10 mouse cellular contexts compared by ENCODE assay signal in genomic region chrX:150662809-150663208, GRCm38 (mm10). TPM values are rescaled to one million over a fixed set of nuclear protein-coding genes. Genes with fewer than 3 reads are reported as not detected.
DNase-seq lines count a peak whose midpoint lies in the region; ATAC-seq and TF ChIP-seq lines count a peak whose summit lies in the region.
"Had no signal": no experiment of that assay in that cellular context is flagged by ENCODE, and none has a peak within 500 bp of the region (broad histone marks: within the 10 kb centered on the region; RNA-seq: fewer than 3 reads in every experiment).

No protein-coding gene starts in this region.

- peak; percentile 45 for TF ChIP-seq CTCF in midbrain, postnatal 0 days (IDR thresholded peaks at IDR 0.05)

- no peaks in the 10 kb centered on the region for H3K27me3 ChIP-seq in midbrain, postnatal 0 days (ENCODE audit: insufficient read depth, low read length)
- H3K27me3 ChIP-seq in midbrain, embryonic 11.5 days (ENCODE audit: control insufficient read depth, insufficient read depth, low read length), result no peaks in the 10 kb centered on the region
- no peaks in the 10 kb centered on the region for H3K27me3 ChIP-seq in splenic B cell, adult 2 months (ENCODE audit: control insufficient read depth, insufficient read depth, low read length, poor library complexity, severe bottlenecking)

- DNase-seq in heart, adult 18-20 months, result peak; percentile 7 to 27
- no peak for DNase-seq in heart, adult 9 months (ENCODE audit: low spot score in 2 of 2)
- DNase-seq in midbrain, postnatal 0 days (ENCODE audit: low spot score), result no peak
- DNase-seq in midbrain, embryonic 11.5 days (ENCODE audit: low spot score, missing footprints), result no peak
- peak; percentile 11 for DNase-seq in c-Kit-negative CD71-positive TER-119-positive erythroid progenitor cells, embryonic 14.5 days (ENCODE audit: low read depth, low spot score)
- DNase-seq in splenic B cell, adult 2 months (ENCODE audit: low read depth, low spot score), result peak; percentile 4
- DNase-seq in natural killer cell, adult 2 months (ENCODE audit: low spot score in 2 of 2), result no peak
- no peak for DNase-seq in layer of hippocampus, adult 8-10 months (ENCODE audit: low spot score in 2 of 2)

- WGBS in midbrain, postnatal 0 days, result 29% methylated on average over 4 of the region's 4 CpGs
- 38% methylated on average over 4 of the region's 4 CpGs for whole genome bisulfite sequencing in midbrain, embryonic 11.5 days

- H3K4me2 ChIP-seq in midbrain, postnatal 0 days (ENCODE audit: low read depth, low read length, poor library complexity, severe bottlenecking), result no peak overlapping the region
- H3K4me2 ChIP-seq in midbrain, embryonic 11.5 days, result no peak overlapping the region

- H3K27ac ChIP-seq in midbrain, postnatal 0 days (ENCODE audit: low read depth, low read length), result no peak overlapping the region
- H3K27ac ChIP-seq in midbrain, embryonic 11.5 days (ENCODE audit: low read depth, low read length), result no peak overlapping the region
- H3K27ac ChIP-seq: macrophage had no signal

- no peak overlapping the region for H3K4me3 ChIP-seq in midbrain, postnatal 0 days (ENCODE audit: low read depth, low read length)
- no peak overlapping the region for H3K4me3 ChIP-seq in midbrain, embryonic 11.5 days (ENCODE audit: low read depth, low read length)

- no peak for ATAC-seq in midbrain, postnatal 0 days (ENCODE audit: low FRiP score)
- ATAC-seq in midbrain, embryonic 11.5 days (ENCODE audit: low FRiP score), result no peak
- ATAC-seq: inflammation-experienced regulatory T-cells, adult 6 months had no signal

- no peaks in the 10 kb centered on the region for H3K4me1 ChIP-seq in midbrain, postnatal 0 days (ENCODE audit: insufficient read depth, low read length)
- H3K4me1 ChIP-seq in midbrain, embryonic 11.5 days (ENCODE audit: control insufficient read depth, insufficient read depth, low read length), result no peaks in the 10 kb centered on the region

- H3K36me3 ChIP-seq in midbrain, postnatal 0 days (ENCODE audit: insufficient read depth, low read length), result no peaks in the 10 kb centered on the region
- no peaks in the 10 kb centered on the region for H3K36me3 ChIP-seq in midbrain, embryonic 11.5 days (ENCODE audit: control insufficient read depth, insufficient read depth, low read length)
- no peaks in the 10 kb centered on the region for H3K36me3 ChIP-seq in splenic B cell, adult 2 months (ENCODE audit: control insufficient read depth, insufficient read depth, low read length, poor library complexity, severe bottlenecking)

- H3K9ac ChIP-seq in midbrain, postnatal 0 days (replicated peaks; ENCODE audit: low read length, poor library complexity, severe bottlenecking), result no peak overlapping the region
- H3K9ac ChIP-seq in midbrain, embryonic 11.5 days (ENCODE audit: low read length), result no peak overlapping the region

- no peaks in the 10 kb centered on the region for H3K9me3 ChIP-seq in midbrain, postnatal 0 days (ENCODE audit: low read length)
- no peaks in the 10 kb centered on the region for H3K9me3 ChIP-seq in midbrain, embryonic 11.5 days (ENCODE audit: control insufficient read depth, low read length)

RNA-seq across cellular contexts. Expression of gene Tro, which starts 5.4 kb away (rescaled TPM):
- under 1 TPM; 0.39 to 0.99 TPM for total RNA-seq in heart, adult 18-20 months (2021)
- 155 and 185 TPM in 2 replicates for total RNA-seq in midbrain, postnatal 0 days (2014; rRNA removed)
- polyA plus RNA-seq in midbrain, postnatal 0 days (2015; fragmentation: Nextera tagmentation; extraction: Ambion mirVana), result 90.4 and 98.7 TPM in 2 replicates
- polyA plus RNA-seq in midbrain, embryonic 11.5 days (2014; fragmentation: Nextera tagmentation; extraction: Ambion mirVana), result 40.0 and 43.6 TPM in 2 replicates
- 100 to 1,000 TPM; 150 to 178 (median 165) TPM for total RNA-seq in layer of hippocampus, adult 8-10 months (2022)
- polyA plus RNA-seq: macrophage had no signal

Comparison
In these comparisons a context has a peak if more than half of its experiments do, and no peak if none do; other contexts are left out.
1. DNase-seq: peak in heart, adult 18-20 months (2 of 2), c-Kit-negative CD71-positive TER-119-positive erythroid progenitor cells, embryonic 14.5 days (single experiment) and splenic B cell, adult 2 months (single experiment); none in heart, adult 9 months (0 of 2), midbrain, postnatal 0 days (single experiment), midbrain, embryonic 11.5 days (single experiment), natural killer cell, adult 2 months (0 of 2) and layer of hippocampus, adult 8-10 months (0 of 2).
2. RNA of gene Tro, which starts 5.4 kb away (total RNA-seq): 150 to 178 TPM in layer of hippocampus, adult 8-10 months and 155 to 185 TPM in midbrain, postnatal 0 days; 0.39 to 0.99 TPM in heart, adult 18-20 months; every median in the first group is over 10 times any median in the second.